Mouse (Mus musculus) liver, embryonic 14.5 days (tissue): ENCODE measurements around the gene 6030458C11Rik. TPM values are rescaled to one million over a fixed set of nuclear protein-coding genes. Genes with fewer than 3 reads are reported as not detected.

ENCODE experiments used
- ATAC-seq: fragments of 200-750 bp; cut with Nextera tagmentation; 2 replicates; pipeline ENCODE4 v1.8.0; 2017; ENCODE audit warnings: moderate number of reproducible peaks, mild to moderate bottlenecking, moderate library complexity; ENCODE audit not compliant: insufficient read depth
- DNase-seq, 3 experiments: peaks; one replicate each; pipeline ENCODE4 v3.0.0-alpha.2; 2012 to 2013; ENCODE audit warnings: low read depth in 3 of 3, low spot score in 3 of 3
- H3K27ac ChIP-seq: fragments of 300-500 bp; sonication (generic); 2 replicates; pipeline ENCODE4 v1.5.1; 2014; ENCODE audit warnings: moderate library complexity, mild to moderate bottlenecking, control low read depth, inconsistent platforms
- H3K27me3 ChIP-seq: fragments of 300-500 bp; sonication (generic); 2 replicates; pipeline ENCODE4 v1.6.1; 2014; ENCODE audit warnings: mild to moderate bottlenecking, low read length, moderate library complexity; ENCODE audit not compliant: control insufficient read depth, insufficient read depth
- H3K36me3 ChIP-seq: fragments of 300-500 bp; sonication (generic); replicated peaks from 2 replicates; pipeline ENCODE4 v1.6.1; 2014; ENCODE audit warnings: low read depth; ENCODE audit not compliant: control insufficient read depth, insufficient read depth
- H3K4me1 ChIP-seq, 2 experiments: fragments of 200-500 bp in 1 of 2; fragments of 300-500 bp in 1 of 2; sonication (generic) in 1 of 2; replicated peaks; 2 replicates each; pipeline ENCODE4 v1.6.1; 2012 to 2014; ENCODE audit warnings: antibody characterized with exemption in 1 of 2, inconsistent platforms in 1 of 2, low read length in 1 of 2; ENCODE audit not compliant: control insufficient read depth in 2 of 2, insufficient read depth in 2 of 2
- H3K4me2 ChIP-seq: fragments of 300-500 bp; sonication (generic); 2 replicates; pipeline ENCODE4 v1.6.1; 2014; ENCODE audit warnings: low read depth, mild to moderate bottlenecking, control low read depth, moderate library complexity
- H3K4me3 ChIP-seq, 2 experiments: fragments of 200-500 bp in 1 of 2; fragments of 300-500 bp in 1 of 2; sonication (generic) in 1 of 2; 2 replicates each; pipeline ENCODE4 v1.5.1; 2012 to 2014; ENCODE audit warnings: low read depth in 2 of 2, low read length in 2 of 2, mild to moderate bottlenecking in 2 of 2, control low read depth in 1 of 2, inconsistent platforms in 1 of 2, moderate library complexity in 1 of 2; ENCODE audit not compliant: insufficient read depth in 1 of 2
- H3K9ac ChIP-seq: fragments of 300-500 bp; sonication (generic); replicated peaks from 2 replicates; pipeline ENCODE4 v1.6.1; 2014; ENCODE audit warnings: mild to moderate bottlenecking, control low read depth, moderate library complexity
- H3K9me3 ChIP-seq: fragments of 300-500 bp; sonication (generic); 2 replicates; pipeline ENCODE4 v1.6.1; 2016; ENCODE audit warnings: low read length, mixed read lengths; ENCODE audit not compliant: control insufficient read depth
- CTCF ChIP-seq: IDR thresholded peaks from 2 replicates; pipeline ENCODE4 v1.5.1; 2016; ENCODE audit warnings: antibody characterized with exemption, low read depth, control low read depth
- EP300 ChIP-seq: IDR thresholded peaks from 2 replicates; pipeline ENCODE4 v1.6.1; 2016; ENCODE audit warnings: antibody characterized with exemption, low read depth
- WGBS: fragments of 180-500 bp; shearing (Covaris S2); extraction: QIAGEN DNeasy Blood & Tissue Kit; methylation state at CpG from one replicate; pipeline ENCODE4 v1.1.7; 2014; ENCODE audit not compliant: insufficient replicate concordance; 5-methylcytosine and 5-hydroxymethylcytosine counted together
- polyA plus RNA-seq, 2 experiments: library from polyadenylated mRNA; depleted of rRNA in 1 of 2; stranded (reverse) in 1 of 2; unstranded in 1 of 2; fragments of >200 nt; fragmentation: Nextera tagmentation in 1 of 2; extraction: Ambion mirVana in 1 of 2; gene quantifications; 2 replicates each; pipeline versions ENCODE4 v1.2.1 to v1.2.3; 2012 to 2014

6030458C11Rik gene
- polyA plus RNA-seq, 2 experiments, result 14.3 to 21.4 TPM

GRCm38 (mm10) chr15:12795457-12795894, 29.0 kb downstream of the 6030458C11Rik start:
- peak; percentile 47 to 68 (median 67) for DNase-seq
- TF ChIP-seq CTCF, result peak; percentile 77
- no peak for TF ChIP-seq EP300
- Histone ChIP-seq H3K4me3 (no peak overlapping the region), H3K27me3 (no peaks in the 10 kb centered on the region; the same call in 1 of the 2 replicates), H3K9ac (no peak overlapping the region), H3K4me2 (no peak overlapping the region), H3K9me3 (no peaks in the 10 kb centered on the region), H3K4me1 (no peaks in the 10 kb centered on the region), H3K36me3 (no peaks in the 10 kb centered on the region), H3K27ac (no peak overlapping the region)
- no peak for ATAC-seq
- WGBS, result 3% methylated on average over 2 of the region's 2 CpGs

GRCm38 (mm10) chr15:12794311-12794710, 30.1 kb downstream of the 6030458C11Rik start:
- WGBS, result 64% methylated on average over 6 of the region's 6 CpGs
- ATAC-seq (no peak), DNase-seq (no peak)
- Histone ChIP-seq H3K36me3 (no peaks in the 10 kb centered on the region), H3K4me1 (no peaks in the 10 kb centered on the region), H3K9ac (no peak overlapping the region), H3K27ac (no peak overlapping the region), H3K4me3 (no peak overlapping the region), H3K4me2 (no peak overlapping the region), H3K27me3 (no peaks in the 10 kb centered on the region; the same call in 1 of the 2 replicates), H3K9me3 (no peaks in the 10 kb centered on the region)
- TF ChIP-seq CTCF (no peak), EP300 (no peak)

GRCm38 (mm10) chr15:12789406-12789867, 35.0 kb downstream of the 6030458C11Rik start:
- 48% methylated on average over 10 of the region's 10 CpGs for WGBS

GRCm38 (mm10) chr15:12788536-12788935, 35.9 kb downstream of the 6030458C11Rik start:
- TF ChIP-seq EP300 (no peak), CTCF (no peak)
- H3K4me2 ChIP-seq, result no peak overlapping the region
- H3K4me1 ChIP-seq, result no peaks in the 10 kb centered on the region
- whole genome bisulfite sequencing, result 58% methylated on average over 5 of the region's 5 CpGs
- H3K36me3 ChIP-seq, result no peaks in the 10 kb centered on the region
- DNase-seq, result no peak
- no peak overlapping the region for H3K4me3 ChIP-seq
- H3K9me3 ChIP-seq, result no peaks in the 10 kb centered on the region
- no peak for ATAC-seq
- H3K27ac ChIP-seq, result no peak overlapping the region
- no peak overlapping the region for H3K9ac ChIP-seq
- no peaks in the 10 kb centered on the region for H3K27me3 ChIP-seq

More at GRCm38 (mm10) chr15:12789406-12789867, 35.0 kb downstream of the 6030458C11Rik start:
- H3K4me2 ChIP-seq, result no peak overlapping the region
- H3K9me3 ChIP-seq, result no peaks in the 10 kb centered on the region
- H3K4me1 ChIP-seq, result no peaks in the 10 kb centered on the region
- ATAC-seq, result no peak
- no peak overlapping the region for H3K4me3 ChIP-seq
- H3K27me3 ChIP-seq, result no peaks in the 10 kb centered on the region
- H3K36me3 ChIP-seq, result no peaks in the 10 kb centered on the region
- DNase-seq, result no peak
- no peak overlapping the region for H3K27ac ChIP-seq
- H3K9ac ChIP-seq, result no peak overlapping the region
- TF ChIP-seq EP300, result no peak
- no peak for TF ChIP-seq CTCF

GRCm38 (mm10) chr15:12781729-12782326, 42.6 kb downstream of the 6030458C11Rik start:
- no peak for ATAC-seq
- H3K27ac ChIP-seq, result no peak overlapping the region
- H3K27me3 ChIP-seq, result no peaks in the 10 kb centered on the region
- DNase-seq, result no peak
- H3K9ac ChIP-seq, result no peak overlapping the region
- H3K4me1 ChIP-seq, result no peaks in the 10 kb centered on the region
- no peak overlapping the region for H3K4me2 ChIP-seq
- no peak overlapping the region for H3K4me3 ChIP-seq
- 57% methylated on average over 14 of the region's 16 CpGs for WGBS
- TF ChIP-seq CTCF (no peak), EP300 (no peak)
- no peaks in the 10 kb centered on the region for H3K36me3 ChIP-seq
- no peaks in the 10 kb centered on the region for H3K9me3 ChIP-seq
